Mouse (Mus musculus) intestine, postnatal 0 days (tissue): ENCODE data around the gene Bid. TPM values are rescaled to one million over a fixed set of nuclear protein-coding genes. Genes with fewer than 3 reads are reported as not detected.

Experiments
- ATAC-seq: fragments of 200-750 bp; cut with Nextera tagmentation; 2 replicates; pipeline ENCODE4 v1.8.0; 2017; ENCODE audit warnings: mild to moderate bottlenecking, moderate TSS enrichment, moderate library complexity
- H3K27ac ChIP-seq: fragments of 300-500 bp; sonication (generic); 2 replicates; pipeline ENCODE4 v1.5.1; 2014; ENCODE audit warnings: mild to moderate bottlenecking, low read depth, low read length, moderate library complexity
- H3K27me3 ChIP-seq: fragments of 300-500 bp; sonication (generic); replicated peaks from 2 replicates; pipeline ENCODE4 v1.6.1; 2014; ENCODE audit warnings: low read length, mixed read lengths; ENCODE audit not compliant: control insufficient read depth, insufficient read depth
- H3K36me3 ChIP-seq: fragments of 300-500 bp; sonication (generic); 2 replicates; pipeline ENCODE4 v1.6.1; 2014; ENCODE audit warnings: mild to moderate bottlenecking, moderate library complexity; ENCODE audit not compliant: control insufficient read depth, insufficient read depth
- H3K4me1 ChIP-seq: fragments of 300-500 bp; sonication (generic); replicated peaks from 2 replicates; pipeline ENCODE4 v1.6.1; 2014; ENCODE audit warnings: antibody characterized with exemption, low read length, mixed read lengths; ENCODE audit not compliant: control insufficient read depth, insufficient read depth
- H3K4me2 ChIP-seq: fragments of 300-500 bp; sonication (generic); replicated peaks from 2 replicates; pipeline ENCODE4 v1.6.1; 2014; ENCODE audit warnings: low read depth, mild to moderate bottlenecking, moderate library complexity
- H3K4me3 ChIP-seq: fragments of 300-500 bp; sonication (generic); 2 replicates; pipeline ENCODE4 v1.5.1; 2014; ENCODE audit warnings: low read depth, low read length
- H3K9ac ChIP-seq: fragments of 300-500 bp; sonication (generic); 2 replicates; pipeline ENCODE4 v1.6.1; 2014; ENCODE audit warnings: mild to moderate bottlenecking, low read depth, low read length
- H3K9me3 ChIP-seq: fragments of 300-500 bp; sonication (generic); 2 replicates; pipeline ENCODE4 v1.6.1; 2016; ENCODE audit warnings: mixed run types; ENCODE audit not compliant: control insufficient read depth
- CTCF ChIP-seq: sonication (generic); IDR thresholded peaks from 2 replicates; pipeline ENCODE4 v1.5.1; 2016; ENCODE audit warnings: low read depth, mild to moderate bottlenecking, control low read depth, antibody characterized with exemption, moderate library complexity
- WGBS: fragments of 180-500 bp; shearing (Covaris S2); extraction: QIAGEN DNeasy Blood & Tissue Kit; methylation state at CpG from one replicate; pipeline ENCODE4 v1.1.7; 2014; 5-methylcytosine and 5-hydroxymethylcytosine counted together
- polyA plus RNA-seq: library from polyadenylated mRNA; unstranded; fragments of >200 nt; fragmentation: Nextera tagmentation; extraction: Ambion mirVana; gene quantifications from 2 replicates; pipeline ENCODE4 v1.2.1, GENCODE M21; 2015

The Bid gene
- polyA plus RNA-seq, 1 experiment from 2014 or later: 24.8 TPM

DNA sequence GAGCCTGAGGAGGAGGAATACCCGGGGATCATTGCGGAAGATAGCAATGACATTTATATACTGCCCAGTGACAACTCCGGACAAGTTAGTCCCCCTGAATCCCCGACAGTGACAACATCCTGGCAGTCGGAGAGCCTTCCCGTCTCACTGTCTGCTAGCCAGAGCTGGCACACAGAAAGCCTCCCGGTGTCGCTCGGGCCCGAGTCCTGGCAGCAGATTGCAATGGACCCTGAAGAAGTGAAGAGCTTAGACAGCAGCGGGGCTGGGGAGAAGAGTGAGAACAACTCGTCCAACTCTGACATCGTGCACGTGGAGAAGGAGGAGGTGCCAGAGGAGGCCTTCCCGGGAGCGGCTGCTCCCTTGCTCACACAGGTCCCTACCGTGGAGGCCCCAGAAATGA lies 30.0 kb downstream of the Bid start:
- H3K36me3 ChIP-seq: peaks cover 40% of the 10 kb centered on the region
- H3K9me3 ChIP-seq: no peaks in the 10 kb centered on the region
- no peak for TF ChIP-seq CTCF
- H3K27me3 ChIP-seq: no peaks in the 10 kb centered on the region
- no peak overlapping the region for H3K4me3 ChIP-seq
- H3K4me2 ChIP-seq: no peak overlapping the region
- no peak overlapping the region for H3K27ac ChIP-seq
- WGBS: 88% methylated on average over 17 of the region's 17 CpGs
- no peak for ATAC-seq
- H3K9ac ChIP-seq: no peak overlapping the region
- H3K4me1 ChIP-seq: no peaks in the 10 kb centered on the region

DNA sequence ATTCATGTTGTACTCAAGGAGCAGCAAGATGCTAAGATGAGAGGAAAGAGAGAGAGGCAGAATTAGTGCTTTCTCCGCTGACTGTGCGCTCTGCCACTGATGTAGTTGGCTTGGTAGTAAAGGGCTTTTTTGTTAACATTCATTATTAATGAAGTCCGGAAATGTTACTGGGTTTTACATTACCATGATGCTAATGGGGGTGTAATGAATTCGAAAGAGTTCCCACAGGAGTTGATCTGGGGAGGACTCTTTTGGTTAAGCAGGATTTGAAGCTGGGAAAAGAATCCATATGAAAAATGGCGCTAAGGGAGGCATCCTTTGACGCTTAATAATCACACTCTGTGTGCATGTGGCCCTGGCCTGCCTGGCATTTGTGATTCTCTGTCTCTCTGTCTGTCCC lies 32.2 kb downstream of the Bid start:
- no peak for TF ChIP-seq CTCF

DNA sequence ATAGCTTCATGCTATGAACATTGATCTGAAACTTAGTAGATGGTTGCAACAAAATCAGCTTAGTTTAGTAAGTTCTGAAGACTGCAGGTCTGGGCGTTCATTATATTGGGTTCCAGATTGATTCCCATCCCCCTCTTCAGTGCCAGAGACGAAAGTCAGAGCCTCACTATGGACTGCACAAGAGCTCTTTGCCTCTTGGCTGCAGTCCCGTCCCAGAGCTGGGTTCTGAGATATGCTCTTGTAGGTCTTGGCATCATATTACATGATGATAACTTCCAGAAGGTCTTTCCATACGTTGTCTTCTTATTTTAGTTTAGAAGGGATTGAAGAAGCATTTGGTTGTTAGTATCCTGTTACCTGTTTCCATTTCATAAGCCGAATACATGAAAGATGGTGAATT lies 37.6 kb downstream of the Bid start:
- Histone ChIP-seq H3K4me3 (no peak overlapping the region), H3K4me1 (no peaks in the 10 kb centered on the region), H3K4me2 (no peak overlapping the region), H3K36me3 (peaks cover 43% of the 10 kb centered on the region), H3K27ac (no peak overlapping the region), H3K9ac (no peak overlapping the region), H3K27me3 (no peaks in the 10 kb centered on the region), H3K9me3 (no peaks in the 10 kb centered on the region)
- WGBS: 74% methylated on average over 5 of the region's 5 CpGs
- no peak for ATAC-seq
- no peak for TF ChIP-seq CTCF

More for the DNA sequence above, 32.2 kb downstream of the Bid start:
- H3K27ac ChIP-seq: no peak overlapping the region
- H3K4me2 ChIP-seq: no peak overlapping the region
- no peak overlapping the region for H3K9ac ChIP-seq
- peaks cover 45% of the 10 kb centered on the region for H3K36me3 ChIP-seq
- no peak overlapping the region for H3K4me3 ChIP-seq
- H3K4me1 ChIP-seq: no peaks in the 10 kb centered on the region
- no peaks in the 10 kb centered on the region for H3K9me3 ChIP-seq
- ATAC-seq: no peak
- WGBS: 98% methylated on average over 6 of the region's 6 CpGs
- no peaks in the 10 kb centered on the region for H3K27me3 ChIP-seq

DNA sequence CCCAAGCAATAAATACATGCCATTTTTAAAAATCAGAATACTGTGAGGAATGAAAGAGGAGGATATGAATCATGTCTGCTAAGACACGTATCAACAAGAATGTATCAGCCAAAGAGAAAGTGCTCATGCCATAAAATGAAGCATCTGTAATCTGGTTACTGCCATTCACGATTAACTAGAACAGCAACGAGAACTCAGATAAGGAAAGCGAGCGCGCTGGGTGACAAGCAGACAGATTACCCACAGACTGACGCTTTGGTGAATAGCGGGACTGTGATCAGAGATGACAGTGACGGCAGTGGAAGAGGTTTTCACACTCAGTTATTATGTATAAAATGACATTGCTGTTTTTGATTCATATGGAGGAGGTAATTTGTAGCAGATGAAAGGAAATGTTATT lies 42.8 kb downstream of the Bid start:
- Histone ChIP-seq H3K27me3 (no peaks in the 10 kb centered on the region), H3K4me1 (no peaks in the 10 kb centered on the region), H3K9ac (no peak overlapping the region), H3K9me3 (no peaks in the 10 kb centered on the region), H3K4me2 (no peak overlapping the region), H3K4me3 (no peak overlapping the region), H3K27ac (no peak overlapping the region), H3K36me3 (peaks cover 20% of the 10 kb centered on the region)
- no peak for ATAC-seq
- WGBS: 32% methylated on average over 9 of the region's 9 CpGs
- TF ChIP-seq CTCF: no peak

DNA sequence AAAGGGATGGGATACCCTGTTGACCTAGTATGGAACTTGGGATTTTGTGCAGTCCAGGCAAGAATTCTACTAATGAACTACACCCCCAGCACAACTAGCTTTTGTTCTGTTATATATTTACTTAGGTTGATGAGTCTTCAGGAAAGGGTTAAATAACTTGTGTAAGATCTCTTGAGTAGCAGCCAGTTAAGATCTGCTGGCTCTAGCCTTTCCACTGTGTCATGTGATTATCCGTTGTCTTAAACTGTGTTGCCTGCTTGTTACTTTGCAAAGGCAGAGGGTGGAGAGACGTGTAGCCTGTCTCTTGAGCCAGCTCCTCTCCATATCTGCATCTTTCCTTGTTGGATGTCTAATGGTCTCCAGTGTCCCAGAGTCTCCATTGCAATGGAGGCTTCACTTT lies 45.4 kb downstream of the Bid start:
- no peak for TF ChIP-seq CTCF
- no peaks in the 10 kb centered on the region for H3K9me3 ChIP-seq
- no peaks in the 10 kb centered on the region for H3K27me3 ChIP-seq
- no peak overlapping the region for H3K4me3 ChIP-seq
- no peaks in the 10 kb centered on the region for H3K4me1 ChIP-seq
- ATAC-seq: no peak
- H3K36me3 ChIP-seq: peaks cover 4% of the 10 kb centered on the region; the same call in 1 of the 2 replicates
- 69% methylated on average over 2 of the region's 2 CpGs for WGBS
- H3K27ac ChIP-seq: no peak overlapping the region
- H3K4me2 ChIP-seq: no peak overlapping the region
- no peak overlapping the region for H3K9ac ChIP-seq

DNA sequence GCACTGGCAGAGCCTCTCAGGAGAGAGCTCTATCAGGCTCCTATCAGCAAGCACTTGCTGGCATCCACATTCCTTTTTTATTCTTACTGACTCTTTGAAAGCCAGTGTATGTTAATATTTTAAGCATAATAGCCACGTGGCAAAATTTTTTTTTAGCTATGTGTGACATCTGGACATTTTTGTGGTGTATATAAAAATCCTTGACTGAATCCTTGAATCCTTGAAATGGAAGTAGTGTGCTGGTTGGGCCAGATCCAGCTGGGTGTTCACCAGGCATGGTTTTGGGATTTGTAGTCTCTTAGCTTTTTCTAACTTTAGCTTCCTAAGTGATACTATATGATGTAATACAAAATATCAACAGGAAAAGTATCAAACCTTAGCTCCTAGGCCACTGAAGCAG lies 47.8 kb downstream of the Bid start:
- Histone ChIP-seq H3K9ac (no peak overlapping the region), H3K9me3 (no peaks in the 10 kb centered on the region), H3K27me3 (no peaks in the 10 kb centered on the region), H3K36me3 (peaks cover 12% of the 10 kb centered on the region; the same call in 1 of the 2 replicates), H3K4me1 (no peaks in the 10 kb centered on the region), H3K4me3 (no peak overlapping the region), H3K4me2 (no peak overlapping the region), H3K27ac (no peak overlapping the region)
- TF ChIP-seq CTCF: no peak
- 72% methylated on average over 1 of the region's 1 CpGs for WGBS
- no peak for ATAC-seq
